Mouse (Mus musculus) right cerebral cortex, postnatal 4 days (tissue): ENCODE data around the gene Ntrk3.
A peak's percentile ranks its signal among the peaks of the same experiment; 100 is the strongest.

ENCODE experiments used
- DNase-seq: peaks from one replicate; pipeline ENCODE4 v3.0.0-alpha.2; 2022

The Ntrk3 gene

DNA sequence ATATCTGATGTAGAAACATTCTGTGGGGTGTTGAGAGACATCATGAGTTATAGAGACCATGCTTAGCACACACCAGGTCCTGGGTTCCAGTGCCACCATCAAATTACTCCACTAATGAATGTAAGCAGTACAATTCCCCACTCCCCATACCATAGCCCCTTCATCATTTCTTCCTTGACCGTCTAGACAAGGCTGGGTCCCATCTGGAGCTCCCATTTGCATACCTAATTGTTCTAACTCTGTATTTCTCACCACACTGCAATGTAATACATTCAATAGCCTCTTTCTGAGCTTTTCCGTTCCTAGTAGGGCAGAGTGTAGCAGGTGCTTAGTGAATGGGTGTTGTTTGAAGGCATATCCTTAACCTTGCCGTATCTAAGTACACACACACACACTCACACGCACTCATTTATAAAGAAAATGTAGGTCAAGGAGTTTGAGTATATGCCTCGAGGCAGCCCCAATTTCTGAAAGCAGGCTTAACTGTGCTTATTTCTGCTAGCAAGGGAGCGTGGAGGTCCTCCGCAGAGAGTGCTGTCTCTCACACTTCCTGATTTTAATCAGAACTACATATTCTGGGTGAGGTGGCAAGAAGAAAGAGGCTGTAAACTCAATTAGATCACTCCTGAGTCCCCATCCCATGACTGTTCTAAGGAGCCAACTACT lies 17.9 kb downstream of the Ntrk3 start:
- DNase-seq, result no peak

DNA sequence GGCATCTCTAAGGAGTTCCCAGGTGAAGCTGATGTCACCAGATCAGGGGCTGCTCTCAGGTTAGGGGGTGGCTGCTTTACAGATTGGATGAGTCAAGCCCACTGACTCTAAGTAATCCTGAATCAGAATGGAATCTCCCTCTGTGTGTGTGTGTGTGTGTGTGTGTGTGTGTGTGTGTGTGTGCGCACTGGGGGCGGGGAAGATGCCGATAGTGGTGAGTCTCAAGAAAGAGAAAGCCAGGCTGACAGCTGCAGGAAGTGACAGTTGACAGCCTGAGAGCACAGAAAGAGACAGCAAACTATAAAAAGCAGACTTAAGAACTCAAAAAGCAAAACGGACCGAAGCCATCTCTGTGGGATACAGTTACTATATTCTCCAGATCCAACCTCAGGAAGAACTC lies 18.7 kb downstream of the Ntrk3 start:
- peak; percentile 22 for DNase-seq

DNA sequence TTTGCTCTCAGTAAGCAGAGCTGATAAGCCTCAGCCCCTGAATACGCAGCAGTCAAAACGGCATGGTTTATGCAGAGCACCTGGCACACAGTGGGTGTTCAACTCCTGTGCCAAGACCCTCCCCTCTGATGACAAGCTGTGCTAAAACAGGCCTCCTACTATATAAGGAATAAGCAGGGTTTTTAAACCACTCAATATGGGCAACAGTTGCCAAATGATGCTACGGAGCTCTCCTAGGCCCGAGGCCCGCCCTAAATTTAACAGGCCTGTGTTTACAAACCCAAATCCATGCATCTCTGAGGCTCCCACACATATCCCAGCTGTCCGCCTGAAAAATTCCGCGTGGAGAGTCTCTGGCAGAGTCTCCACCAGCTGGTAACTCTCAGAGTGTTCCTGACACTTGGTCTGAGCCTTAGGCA lies 19.6 kb downstream of the Ntrk3 start:
- DNase-seq, result peak; percentile 42

DNA sequence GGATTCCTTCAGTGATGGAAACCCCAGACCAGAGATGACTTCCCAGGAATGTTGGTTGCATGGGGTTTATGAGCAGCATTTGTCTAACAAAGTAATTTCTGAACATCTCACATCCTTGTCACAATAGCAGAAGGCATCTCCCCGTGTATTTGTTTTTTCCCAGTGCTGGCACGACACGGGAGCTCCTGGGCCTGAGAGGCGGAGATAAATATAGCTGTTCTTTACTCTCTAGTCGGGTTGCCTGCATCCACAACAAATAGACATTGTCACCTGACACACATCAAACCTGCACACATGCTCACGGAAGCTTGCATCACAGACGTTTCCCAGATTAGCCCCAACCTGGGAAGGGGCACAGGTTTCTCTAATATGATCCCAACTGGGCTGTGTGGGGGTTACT lies 30.1 kb downstream of the Ntrk3 start:
- DNase-seq, result no peak

DNA sequence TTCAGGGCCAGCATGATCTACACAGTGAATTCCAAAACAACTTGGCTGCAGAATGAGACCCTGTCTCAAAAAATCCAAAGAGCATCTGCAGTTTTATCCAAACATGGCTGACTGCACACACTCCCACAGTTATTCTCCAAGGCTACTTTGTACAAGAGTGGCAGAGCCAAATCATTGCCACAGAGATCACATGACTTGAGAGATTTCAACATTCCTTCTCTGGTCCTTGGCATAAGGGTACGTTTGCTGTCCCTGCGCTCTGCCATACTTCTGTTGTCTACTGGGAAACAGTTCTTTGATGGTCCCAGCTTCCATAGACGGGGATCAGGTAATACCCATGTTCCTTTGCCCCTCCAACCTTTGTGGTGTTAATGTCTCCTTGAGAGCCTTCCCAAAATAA lies 30.7 kb downstream of the Ntrk3 start:
- DNase-seq, result no peak

DNA sequence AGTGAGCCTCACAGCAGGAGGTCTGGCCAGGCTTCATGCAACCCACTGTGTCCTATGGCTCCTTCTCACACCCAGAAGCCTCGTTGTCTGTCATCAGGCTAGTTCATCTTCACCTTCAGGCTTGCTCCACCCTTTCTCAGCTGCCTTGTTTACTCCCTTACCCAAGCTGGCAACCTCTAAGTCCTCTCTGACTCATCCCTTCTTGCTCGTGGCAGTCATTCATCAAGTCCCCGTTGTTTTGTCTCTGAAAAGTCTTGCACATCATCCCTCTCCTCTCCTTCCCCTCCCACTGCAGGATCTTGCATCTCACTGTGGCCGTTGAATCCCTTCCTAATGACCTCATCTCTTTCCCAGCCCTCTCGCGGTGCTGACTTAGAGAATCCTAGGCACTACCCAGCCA lies 35.1 kb downstream of the Ntrk3 start:
- DNase-seq, result no peak

DNA sequence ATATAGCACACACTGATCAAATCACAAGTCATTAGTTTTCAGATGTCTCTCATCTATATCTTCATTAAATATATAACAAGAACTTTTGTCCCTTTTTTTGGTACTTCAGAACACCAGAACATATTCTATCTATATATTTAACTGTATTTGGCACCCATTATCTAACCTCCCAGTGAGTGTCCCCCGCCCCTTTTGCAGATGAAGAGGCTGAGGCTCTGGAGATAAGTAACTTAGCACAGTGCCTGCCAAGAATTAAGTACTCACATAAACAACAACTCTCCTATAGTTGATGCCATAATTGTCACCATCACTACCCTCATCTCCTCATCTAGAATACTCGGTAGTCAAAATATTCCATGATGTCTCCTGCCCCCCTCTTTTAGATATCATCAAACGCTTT lies 42.6 kb downstream of the Ntrk3 start:
- no peak for DNase-seq

DNA sequence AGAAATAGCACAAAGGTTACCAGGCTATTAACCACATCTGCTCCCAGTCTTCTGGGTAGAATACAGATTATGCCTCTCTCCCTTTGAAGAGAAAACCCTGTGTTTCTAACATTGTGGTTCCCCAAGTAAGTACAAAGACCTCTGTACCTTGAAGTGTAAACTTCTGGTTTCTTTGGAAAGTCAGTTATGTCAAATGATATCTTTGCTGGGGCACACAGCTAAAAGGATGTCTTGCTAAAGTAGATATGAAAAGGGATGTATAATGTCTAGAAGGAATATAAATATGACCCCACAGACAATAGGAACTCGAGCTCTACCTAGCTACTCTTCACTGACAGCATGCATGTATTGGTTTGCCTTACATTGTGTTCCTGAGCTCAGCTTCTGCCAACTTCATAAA lies 44.7 kb downstream of the Ntrk3 start:
- no peak for DNase-seq

DNA sequence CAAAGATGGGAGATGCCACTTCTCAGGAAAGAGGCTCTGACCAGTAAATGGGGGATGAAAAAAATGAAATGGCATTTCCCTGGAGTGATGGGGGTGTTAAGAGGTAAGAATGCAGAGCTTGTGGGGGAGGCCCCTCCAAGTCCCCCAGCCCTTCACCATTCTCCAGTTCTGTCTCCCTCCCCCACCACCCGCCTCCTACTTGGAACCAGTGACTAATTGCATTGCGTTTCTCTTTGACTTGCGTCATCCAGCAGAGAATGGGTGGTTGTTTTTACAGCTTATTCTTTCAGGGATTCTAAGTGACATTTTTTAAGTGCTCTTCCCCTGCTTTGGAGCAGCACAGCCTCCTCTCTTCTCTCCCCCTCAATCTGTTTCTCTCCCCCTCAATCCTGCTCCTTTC lies 46.9 kb downstream of the Ntrk3 start:
- DNase-seq, result no peak

DNA sequence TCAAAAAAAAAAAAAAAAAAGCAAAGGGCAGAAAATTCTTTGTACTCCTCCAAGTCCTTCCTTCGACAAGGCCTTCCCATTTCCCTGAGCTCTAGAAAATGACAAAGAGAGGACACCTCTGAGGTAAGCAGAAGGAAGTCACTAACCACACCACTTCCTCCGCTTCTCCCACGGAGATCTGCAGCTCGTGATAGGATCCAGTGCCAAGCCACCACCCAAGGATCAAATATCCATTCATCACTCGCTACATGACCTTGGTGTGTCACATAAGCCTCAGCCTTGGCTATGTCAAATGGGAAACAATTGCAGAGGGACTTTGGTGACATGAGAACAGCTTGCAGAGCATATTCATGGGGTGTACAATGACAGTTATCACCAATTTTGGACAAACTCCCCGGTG lies 52.9 kb downstream of the Ntrk3 start:
- DNase-seq, result no peak

DNA sequence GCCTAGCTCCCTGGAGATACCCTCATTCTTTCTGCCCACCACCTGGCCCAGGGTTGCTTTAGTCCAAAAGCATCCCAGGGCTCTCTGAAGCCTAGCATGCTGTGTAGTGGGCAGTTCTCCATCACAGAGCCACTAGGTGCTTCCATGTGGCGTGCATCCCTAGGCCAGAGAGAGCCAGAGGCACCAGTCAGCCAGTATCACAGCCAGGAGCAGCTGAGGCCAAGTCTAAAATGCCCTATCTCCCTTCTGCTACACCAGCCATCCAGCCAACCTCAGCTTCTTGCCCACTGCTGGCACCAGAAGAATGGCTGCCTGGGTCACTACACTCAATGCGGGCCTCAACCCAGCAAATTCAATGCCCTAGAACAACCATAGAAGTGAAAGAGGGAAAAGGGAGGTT lies 56.9 kb downstream of the Ntrk3 start:
- no peak for DNase-seq

DNA sequence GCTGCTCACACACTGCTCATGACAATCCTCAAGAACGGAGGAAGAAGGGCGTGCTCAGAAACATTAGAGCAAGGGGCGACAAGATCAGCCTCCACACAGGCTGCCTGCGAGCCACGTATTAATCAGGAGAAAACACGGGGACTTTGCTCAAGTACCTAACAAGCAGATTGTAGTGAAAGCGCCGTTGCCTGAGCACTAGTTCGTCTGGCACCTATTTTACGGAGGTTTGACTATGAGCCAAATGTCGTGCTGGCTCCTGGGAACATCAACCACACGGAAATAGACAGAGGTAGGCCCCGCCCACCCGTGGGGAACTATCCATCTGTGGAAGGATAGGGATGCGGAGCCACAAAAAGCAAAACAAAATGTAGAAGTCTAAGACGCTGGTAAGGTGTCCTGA lies 68.4 kb downstream of the Ntrk3 start:
- DNase-seq, result no peak

DNA sequence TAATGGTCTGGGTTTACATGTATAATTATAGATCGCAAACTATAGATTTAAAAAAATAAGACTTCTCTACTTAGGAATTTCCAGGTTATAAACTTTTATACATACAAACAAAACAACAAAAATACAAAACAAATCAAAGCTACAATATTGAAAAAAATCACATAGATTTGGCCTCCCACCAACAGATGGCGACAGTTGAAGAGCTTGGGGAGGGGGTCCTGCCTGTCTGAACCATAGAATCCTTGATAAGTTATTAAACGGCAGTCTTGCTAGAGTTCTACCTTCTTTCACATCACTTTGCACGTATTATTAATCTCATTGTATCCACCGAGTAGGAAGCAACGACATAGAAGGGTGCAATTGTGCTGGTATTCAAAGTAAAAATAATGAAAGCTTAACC lies 68.9 kb downstream of the Ntrk3 start:
- no peak for DNase-seq

DNA sequence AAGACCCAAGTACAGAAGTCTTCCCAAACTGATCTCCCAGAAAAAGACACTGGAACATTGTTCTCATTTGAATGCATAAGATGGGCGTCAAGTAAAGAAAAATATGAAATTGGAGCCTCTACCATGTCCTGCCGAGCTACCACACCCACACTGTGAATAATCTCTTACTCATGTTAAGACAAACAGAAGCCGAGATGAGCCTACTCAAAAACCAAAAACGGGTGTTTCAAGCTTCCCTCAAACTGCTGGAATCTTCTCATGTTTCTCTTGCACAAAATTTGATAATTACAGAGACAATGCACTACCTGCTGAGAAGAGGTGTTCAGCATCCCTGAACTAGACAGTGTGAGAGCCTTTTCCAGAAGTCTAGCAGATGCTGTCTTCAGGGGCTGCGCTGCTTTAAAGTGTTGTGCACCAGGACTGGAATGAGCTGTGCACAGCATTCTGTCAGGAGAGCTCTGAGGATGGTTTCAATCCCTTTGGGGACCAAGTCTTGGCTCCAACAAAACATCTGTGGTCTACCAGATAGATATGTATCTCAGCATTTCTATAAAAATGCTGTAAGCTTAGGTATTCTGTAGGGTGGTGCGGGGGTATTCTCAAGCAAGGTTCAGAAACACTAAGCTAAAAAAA lies 69.7 kb downstream of the Ntrk3 start:
- no peak for DNase-seq

DNA sequence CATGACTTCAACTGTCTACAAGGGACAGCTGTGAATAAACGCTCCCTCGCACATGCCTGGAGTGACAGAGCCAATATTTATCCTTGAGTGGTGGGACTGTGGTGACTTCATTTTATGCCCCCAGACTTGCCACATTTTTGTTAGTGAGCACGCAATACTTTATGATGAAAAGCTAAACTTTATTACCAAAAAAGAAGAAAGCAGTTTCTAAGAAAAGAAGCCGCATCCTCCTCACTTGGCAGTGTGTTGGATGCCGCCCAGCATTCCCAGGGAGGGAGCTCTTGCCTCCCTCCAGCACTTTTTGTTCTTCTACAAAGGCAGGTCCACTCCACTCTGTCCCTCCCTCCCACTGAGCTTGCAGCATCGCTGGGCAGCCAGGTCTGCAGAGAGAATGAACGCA lies 77.0 kb downstream of the Ntrk3 start:
- DNase-seq, result peak; percentile 20

DNA sequence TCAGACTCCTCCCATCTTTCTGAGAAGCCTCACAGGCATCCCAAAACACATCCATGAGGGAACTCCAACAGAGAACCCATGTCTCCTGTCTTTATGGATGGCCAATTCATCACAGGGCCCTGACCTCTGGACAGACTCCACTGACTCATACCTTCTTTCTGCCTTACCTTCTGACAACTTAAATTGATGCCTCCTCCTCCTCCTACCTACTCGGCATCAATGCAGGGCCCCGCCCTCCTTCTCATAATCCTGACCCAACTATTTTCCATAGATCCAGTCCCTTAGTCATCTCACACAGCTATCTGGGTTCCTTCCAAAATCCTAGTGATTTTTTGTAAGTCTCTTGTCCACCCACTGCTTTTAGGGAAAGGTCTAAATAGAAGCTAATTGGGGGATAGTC lies 78.0 kb downstream of the Ntrk3 start:
- DNase-seq, result no peak

DNA sequence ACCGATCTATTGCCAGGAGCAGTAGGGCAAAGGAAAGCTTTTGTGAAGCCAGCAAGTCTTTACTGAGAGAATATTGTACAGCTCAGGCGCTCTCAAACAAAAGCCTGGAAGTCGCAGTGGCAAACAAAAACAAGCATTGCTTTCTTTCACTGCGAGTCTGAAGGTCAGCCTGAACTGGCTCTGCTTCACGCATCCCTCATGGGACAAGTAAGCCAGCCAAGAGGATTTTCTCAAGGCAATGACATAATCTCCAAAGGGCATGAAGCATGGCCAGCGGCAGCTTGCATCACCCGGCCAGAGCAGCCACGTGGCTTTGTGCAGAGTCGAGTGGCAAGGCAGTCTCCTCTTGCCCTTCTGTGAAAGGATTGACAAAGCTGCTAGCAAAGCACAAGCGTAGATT lies 79.8 kb downstream of the Ntrk3 start:
- DNase-seq, result no peak

DNA sequence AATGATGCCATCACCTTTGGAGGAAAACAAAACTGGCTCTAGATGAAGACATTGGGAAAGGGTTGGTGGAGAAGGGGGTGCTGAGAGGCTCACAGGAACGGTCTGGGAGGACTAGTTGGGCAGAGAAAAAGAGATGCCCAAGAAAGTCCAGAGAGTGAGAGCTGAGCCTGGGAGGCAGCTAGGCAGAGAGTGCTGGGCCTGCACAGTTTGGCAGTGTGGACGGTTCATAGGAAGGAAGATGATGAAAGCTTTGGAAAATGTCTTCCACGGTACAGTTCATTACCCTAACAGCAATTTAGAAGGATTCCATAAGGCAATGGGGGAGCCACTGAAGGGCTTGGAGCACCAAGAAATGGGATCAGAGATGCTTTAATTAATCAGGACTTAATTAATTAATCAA lies 81.6 kb downstream of the Ntrk3 start:
- no peak for DNase-seq

DNA sequence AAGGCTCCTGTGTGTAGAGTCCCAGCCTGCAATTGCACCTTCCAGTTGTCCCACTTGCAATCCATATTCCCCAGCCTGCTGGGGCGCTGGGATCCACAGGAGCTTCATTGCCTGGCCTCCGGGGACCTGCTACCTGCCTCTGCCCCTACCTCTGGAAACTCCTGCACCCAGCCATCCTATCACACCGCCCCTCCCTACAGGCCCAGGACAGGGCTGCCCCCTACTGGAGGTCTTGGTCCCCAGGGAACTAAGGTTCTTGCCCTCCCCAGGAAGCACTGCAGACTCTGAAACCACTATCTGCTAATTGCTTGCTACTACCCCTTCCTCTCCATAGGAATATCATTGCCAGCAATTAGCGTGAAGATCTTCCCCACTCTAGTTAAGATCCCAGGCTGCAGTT lies 84.1 kb downstream of the Ntrk3 start:
- DNase-seq, result no peak

DNA sequence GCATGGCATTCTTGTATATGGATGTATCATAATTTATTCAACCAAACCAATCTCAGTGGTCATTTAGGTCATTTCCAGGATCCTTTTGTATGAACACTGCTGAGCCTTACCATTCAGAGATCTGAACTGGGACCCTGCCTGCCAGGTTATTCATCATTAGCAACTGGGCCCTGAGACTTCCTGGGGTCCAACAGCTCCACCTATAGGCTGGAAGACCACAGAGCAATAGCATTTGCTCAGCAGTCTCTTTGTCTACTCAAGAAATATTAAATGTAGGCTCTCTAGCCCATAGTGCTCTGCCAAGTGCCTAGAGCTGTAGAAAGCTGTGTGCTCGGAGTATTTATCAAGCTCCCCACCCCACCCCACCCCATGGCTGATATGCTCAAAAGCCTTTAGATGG lies 85.5 kb downstream of the Ntrk3 start:
- DNase-seq, result no peak

DNA sequence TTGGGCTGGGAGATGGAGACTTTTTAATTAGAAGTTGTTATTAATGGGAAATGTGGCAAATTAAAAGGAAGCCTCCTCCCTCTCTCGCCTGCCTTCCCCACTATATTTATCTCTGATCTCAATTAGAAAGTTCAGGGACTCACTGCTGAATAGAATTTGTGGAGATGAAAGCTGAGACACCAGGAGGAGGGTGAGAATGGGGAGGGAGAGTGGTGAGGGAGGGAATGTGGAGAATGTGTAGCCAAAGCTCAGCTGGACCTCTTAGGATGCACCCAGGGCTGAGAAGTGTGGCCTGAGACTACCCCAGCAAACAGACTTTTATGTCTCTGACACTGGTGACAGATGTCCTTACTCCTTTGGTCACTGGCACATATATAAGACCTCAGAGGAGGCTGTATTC lies 86.3 kb downstream of the Ntrk3 start:
- no peak for DNase-seq

DNA sequence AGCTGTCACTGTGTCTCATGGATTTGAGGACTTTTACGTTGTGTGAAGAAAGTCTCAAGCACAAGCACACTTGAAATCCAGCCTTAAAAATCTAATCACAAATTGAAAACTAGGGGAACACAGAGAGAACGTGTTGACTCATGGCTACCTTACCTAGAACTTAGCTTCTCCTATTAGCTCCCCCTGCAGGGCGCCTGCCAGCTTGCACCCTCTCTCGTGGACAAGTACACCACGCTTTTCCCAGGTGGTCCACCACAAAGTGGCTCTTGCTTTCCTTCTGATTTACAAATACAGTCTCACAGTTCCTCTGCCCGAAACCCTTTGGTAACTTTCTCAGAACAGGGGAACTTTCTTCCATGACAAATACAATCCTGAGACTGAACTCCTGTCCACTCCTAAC lies 94.1 kb downstream of the Ntrk3 start:
- no peak for DNase-seq

DNA sequence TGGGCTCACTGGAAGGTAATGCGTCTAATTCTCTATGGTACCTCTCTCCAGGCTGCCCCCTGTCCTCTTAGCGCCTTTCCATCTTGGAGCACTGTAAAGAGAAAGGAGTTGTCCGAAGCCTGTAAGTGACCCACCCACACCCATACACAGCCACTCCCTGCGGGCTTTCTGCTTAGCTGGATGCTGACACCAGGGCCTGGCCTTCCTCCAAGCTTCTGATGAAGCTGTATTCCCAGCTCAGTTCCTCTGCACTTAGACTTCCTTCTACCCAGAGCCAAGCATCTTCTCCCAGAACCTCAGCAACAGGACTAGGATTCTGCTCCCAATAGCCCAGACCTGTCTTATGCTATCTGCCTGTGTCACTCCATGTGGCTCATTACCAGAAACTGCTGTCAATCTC lies 114.1 kb downstream of the Ntrk3 start:
- DNase-seq, result no peak

DNA sequence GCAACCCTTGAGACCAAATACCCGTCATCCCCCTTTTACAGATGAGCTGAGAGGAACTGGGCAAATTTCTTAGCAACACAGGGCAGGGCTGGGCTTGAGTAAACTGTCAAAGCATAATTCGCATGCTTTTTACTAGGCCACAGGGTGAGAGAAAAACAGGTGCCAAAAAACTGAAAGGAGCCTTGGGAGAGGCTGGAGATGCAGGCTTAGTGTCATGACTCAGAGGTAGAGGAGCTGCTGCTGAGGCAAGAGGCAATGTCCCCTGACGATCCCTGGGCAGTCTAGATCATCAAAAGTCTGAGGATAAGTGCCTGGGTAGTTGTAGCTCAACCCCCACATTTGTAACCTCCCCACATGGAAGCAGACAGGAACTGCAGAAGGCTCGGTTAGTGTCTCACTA lies 116.7 kb downstream of the Ntrk3 start:
- no peak for DNase-seq

DNA sequence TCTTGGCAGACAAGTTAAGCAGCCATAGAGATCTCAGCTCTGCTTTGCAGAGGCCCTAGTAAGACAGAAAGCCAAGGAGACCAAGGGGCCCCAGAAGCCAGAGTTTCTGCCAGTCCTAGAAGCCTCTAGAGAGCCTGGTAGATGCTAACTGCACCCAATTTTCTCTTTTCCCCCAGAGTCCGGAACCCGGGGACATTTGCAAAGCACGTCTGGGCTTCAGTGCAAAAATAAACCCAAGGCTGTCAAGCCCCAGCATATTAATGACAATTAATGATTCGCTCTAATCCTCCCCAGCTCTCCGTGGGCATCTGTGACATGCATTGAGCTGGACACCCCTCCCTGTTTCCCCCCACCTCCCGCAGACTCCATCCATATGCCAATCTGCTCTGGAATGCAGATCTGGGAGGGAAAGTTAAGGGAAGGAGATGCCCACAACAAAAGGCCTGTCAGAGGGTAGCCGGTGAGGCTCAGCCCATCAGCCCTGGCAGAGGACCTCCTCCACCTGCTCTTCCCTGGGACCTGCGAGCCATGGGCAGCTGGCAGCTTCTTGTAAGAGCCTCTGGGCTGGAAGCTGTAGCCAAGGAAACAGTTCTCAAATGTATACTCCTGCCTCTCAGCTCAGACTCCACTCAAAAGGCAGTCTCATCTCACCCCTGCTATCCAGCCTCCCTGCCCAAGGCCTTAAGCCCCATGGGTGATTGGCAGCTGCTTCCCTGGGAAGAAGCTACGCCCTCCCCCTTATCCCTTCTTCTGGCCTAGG lies 117.8 kb downstream of the Ntrk3 start:
- DNase-seq, result no peak
